Mouse (Mus musculus) CD4-positive naive resting alpha-beta T cell, adult 57 days (primary cell): ENCODE measurements around the gene Cdk19. TPM values are rescaled to one million over a fixed set of nuclear protein-coding genes. Genes with fewer than 3 reads are reported as not detected.

ENCODE experiments used
- total RNA-seq: library from RNA; stranded (reverse); gene quantifications from one replicate; pipeline ENCODE4 v1.2.4, GENCODE M21; 2023

Cdk19 gene
- 42.3 TPM for total RNA-seq

DNA sequence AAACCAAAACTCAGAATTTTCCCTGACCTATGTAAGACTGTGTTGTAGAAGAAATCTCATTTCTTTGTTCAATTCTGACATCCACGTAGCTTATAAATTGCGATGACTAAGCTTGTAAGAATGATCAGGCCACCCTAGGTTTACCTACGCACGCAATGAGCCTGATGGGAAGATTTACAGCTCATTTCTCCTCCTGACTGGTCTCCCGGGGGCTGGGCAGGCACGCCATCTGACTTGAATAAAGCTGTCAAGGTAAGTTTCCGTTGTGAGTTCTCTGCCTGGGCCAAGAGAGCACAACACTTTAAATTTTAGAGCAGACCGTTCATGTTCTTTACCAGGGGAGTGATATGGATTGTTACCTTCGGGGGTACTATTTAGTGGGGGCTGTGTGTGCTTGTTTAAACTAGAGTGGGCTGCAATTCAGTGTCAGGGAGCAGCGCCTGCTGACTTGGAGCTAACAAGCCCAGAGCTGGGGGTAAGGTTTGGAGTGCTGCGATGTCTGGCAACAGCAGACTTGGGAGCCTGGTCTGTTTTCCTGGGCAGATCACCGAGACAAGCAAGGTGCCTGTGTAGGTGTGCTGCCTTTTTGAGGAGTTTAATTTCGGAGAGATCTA, at the start of gene Cdk19:
Gene Cdk19 (plus strand): TSS at position 214 of the 614 bp plus-strand sequence.

DNA sequence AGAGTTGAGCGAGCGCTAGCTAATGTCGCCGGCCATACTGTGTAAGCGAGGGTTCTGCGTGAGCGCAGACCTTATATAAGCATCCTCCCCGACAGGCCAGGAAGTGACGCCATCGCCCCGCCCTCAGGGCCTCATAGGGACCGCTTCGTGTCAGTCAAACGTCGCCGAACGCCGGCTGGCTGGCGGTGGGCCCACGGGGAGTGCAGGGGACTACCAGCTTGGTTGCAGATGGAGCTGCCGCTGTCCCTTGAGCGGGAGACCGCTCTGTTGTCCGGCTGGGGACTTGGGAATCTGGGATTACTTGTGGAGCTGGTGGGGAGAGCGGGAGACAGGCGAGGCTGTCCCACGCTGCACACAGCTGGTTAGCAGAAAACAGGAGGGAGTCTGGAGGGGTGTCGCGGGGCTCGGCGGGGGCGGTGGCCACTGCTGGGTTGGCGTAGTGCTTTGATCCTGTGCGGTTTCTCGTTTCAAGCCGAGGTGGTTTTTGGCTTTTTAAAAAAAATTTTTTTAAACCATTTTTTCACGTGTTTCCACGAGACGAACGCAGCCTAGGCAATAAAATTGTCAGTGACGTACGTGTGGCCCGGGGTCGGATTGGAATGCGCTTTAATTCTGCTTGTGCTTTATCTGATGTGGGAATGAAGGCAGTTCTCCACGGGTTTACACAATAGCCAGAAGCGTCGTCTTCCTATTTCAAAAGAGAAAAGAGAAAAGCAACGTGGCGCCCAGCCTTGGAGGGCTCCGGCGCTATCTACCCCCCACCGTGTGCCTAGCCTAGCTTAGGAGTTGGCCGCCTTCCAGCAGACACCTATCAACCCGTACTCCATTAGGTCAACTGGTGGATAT, 37.0 kb upstream of the Cdk19 start, which contains the start of gene Amd1:
Gene Amd1 (minus strand): TSS at position 47 of the 846 bp plus-strand sequence.

Other genes starting within 250 kb of the Cdk19 start
- gene Slc16a10, start 197.3 kb upstream of the Cdk19 start, total RNA-seq, result 7.2 TPM
- gene Rpf2, start 92.5 kb upstream of the Cdk19 start, total RNA-seq, result 18.9 TPM
- gene Gtf3c6, start 81.5 kb upstream of the Cdk19 start, total RNA-seq, result 24.9 TPM
- gene Amd1, start 37.4 kb upstream of the Cdk19 start, total RNA-seq, result 82.5 TPM
- not detected for gene Slc22a16, start 230.8 kb downstream of the Cdk19 start, total RNA-seq